ENCODE assay signal across 9 mouse cellular contexts in genomic region chr11:62495276-62495801, GRCm38 (mm10). TPM values are rescaled to one million over a fixed set of nuclear protein-coding genes. Genes with fewer than 3 reads are reported as not detected.
DNase-seq lines count a peak whose midpoint lies in the region; ATAC-seq and TF ChIP-seq lines count a peak whose summit lies in the region.
"Had no signal": no experiment of that assay in that cellular context is flagged by ENCODE, and none has a peak within 500 bp of the region (broad histone marks: within the 10 kb centered on the region; RNA-seq: fewer than 3 reads in every experiment).

No protein-coding gene starts in this region.

- intact Hi-C loops in gastrocnemius, postnatal 14 days (cut with DNase I; ENCODE audit: low total_unique reads) = loop anchor here (5.0 kb wide), 1 partner anchor 33 kb away; no protein-coding TSS in a partner anchor

- TF ChIP-seq CTCF in Patski (IDR thresholded peaks at IDR 0.05) = no peak

- peaks cover 23% of the 10 kb centered on the region for H3K4me1 ChIP-seq in intestine, embryonic 16.5 days (ENCODE audit: control insufficient read depth, insufficient read depth, low read length)
- H3K4me1 ChIP-seq in liver, embryonic 16.5 days (ENCODE audit: control insufficient read depth, low read depth, low read length) = peaks cover 9% of the 10 kb centered on the region
- peaks cover 5% of the 10 kb centered on the region for H3K4me1 ChIP-seq in forebrain, embryonic 16.5 days (replicated peaks; ENCODE audit: control insufficient read depth, insufficient read depth, low read length)

- WGBS in intestine, embryonic 16.5 days = 29% methylated on average over 8 of the region's 10 CpGs
- 56% methylated on average over 10 of the region's 10 CpGs for WGBS in liver, embryonic 16.5 days (ENCODE audit: insufficient replicate concordance)
- WGBS in forebrain, embryonic 16.5 days = 38% methylated on average over 9 of the region's 10 CpGs

- H3K27me3 ChIP-seq in Patski = no peaks in the 10 kb centered on the region
- no peaks in the 10 kb centered on the region for H3K27me3 ChIP-seq in intestine, embryonic 16.5 days (replicated peaks; ENCODE audit: control insufficient read depth, insufficient read depth, low read length)
- H3K27me3 ChIP-seq in liver, embryonic 16.5 days (ENCODE audit: control insufficient read depth, insufficient read depth, low read depth, low read length) = no peaks in the 10 kb centered on the region
- no peaks in the 10 kb centered on the region for H3K27me3 ChIP-seq in forebrain, embryonic 16.5 days (replicated peaks; ENCODE audit: control insufficient read depth, insufficient read depth, low read length)

- H3K36me3 ChIP-seq in intestine, embryonic 16.5 days (ENCODE audit: control insufficient read depth, insufficient read depth, low read length) = no peaks in the 10 kb centered on the region
- no peaks in the 10 kb centered on the region for H3K36me3 ChIP-seq in liver, embryonic 16.5 days (ENCODE audit: control insufficient read depth, insufficient read depth)
- H3K36me3 ChIP-seq in forebrain, embryonic 16.5 days (ENCODE audit: control insufficient read depth, insufficient read depth) = no peaks in the 10 kb centered on the region

- peak overlapping the region; percentile 39 for H3K4me2 ChIP-seq in intestine, embryonic 16.5 days (ENCODE audit: low read depth, low read length)
- H3K4me2 ChIP-seq in liver, embryonic 16.5 days (ENCODE audit: low read depth, low read length) = no peak overlapping the region
- no peak overlapping the region for H3K4me2 ChIP-seq in forebrain, embryonic 16.5 days (ENCODE audit: low read length)

- H3K9me3 ChIP-seq in intestine, embryonic 16.5 days (ENCODE audit: control insufficient read depth, low read length) = no peaks in the 10 kb centered on the region
- no peaks in the 10 kb centered on the region for H3K9me3 ChIP-seq in liver, embryonic 16.5 days (replicated peaks; ENCODE audit: control insufficient read depth, low read length)
- no peaks in the 10 kb centered on the region for H3K9me3 ChIP-seq in forebrain, embryonic 16.5 days (ENCODE audit: control insufficient read depth, low read length)

- ATAC-seq in CD4-positive, CD25-positive, alpha-beta regulatory T cell, adult 4 months = no peak
- peak; percentile 44 for ATAC-seq in Patski
- ATAC-seq in intestine, embryonic 16.5 days = peak; percentile 69
- peak; percentile 44; the same call in 1 of the 2 replicates for ATAC-seq in liver, embryonic 16.5 days (ENCODE audit: low read depth)
- no peak for ATAC-seq in forebrain, embryonic 16.5 days

- peak; percentile 29 for DNase-seq in CD4-positive, CD25-positive, alpha-beta regulatory T cell, adult 2 months (ENCODE audit: low read depth, low spot score)
- DNase-seq in Patski (ENCODE audit: low read depth, low spot score) = no peak
- peak; percentile 46 for DNase-seq in gastrocnemius, postnatal 14 days
- peak; percentile 7 to 23 for DNase-seq in thymus, postnatal 10 days (ENCODE audit: low spot score in 2 of 2)

- H3K27ac ChIP-seq in intestine, embryonic 16.5 days (ENCODE audit: low read length) = peak overlapping the region; percentile 94
- peak overlapping the region; percentile 52; the same call in 1 of the 2 replicates for H3K27ac ChIP-seq in liver, embryonic 16.5 days (ENCODE audit: low read length)
- H3K27ac ChIP-seq in forebrain, embryonic 16.5 days (ENCODE audit: low read length) = no peak overlapping the region

- in situ Hi-C loops in Patski (cut with MboI; ENCODE audit: low pct_unique_long_range_greater_than_20kb) = no loop called here

- POLR2A ChIA-PET in Patski (lab: Charles Lee) = interaction anchor here (0.6 to 1.4 kb wide), 4 partner anchors 16 to 66 kb away, joined by 3 to 5 read pairs (median 4); partner anchors contain the start of genes Ncor1 and Pigl

- CTCF ChIA-PET in Patski (lab: Charles Lee) = interaction anchor here (1.0 to 2.1 kb wide), 7 partner anchors 9 to 62 kb away, joined by 3 to 7 read pairs (median 3); no protein-coding TSS in a partner anchor

- peak overlapping the region; percentile 46 for H3K9ac ChIP-seq in intestine, embryonic 16.5 days (ENCODE audit: low read depth, low read length)
- no peak overlapping the region for H3K9ac ChIP-seq in liver, embryonic 16.5 days (ENCODE audit: low read depth, low read length)
- no peak overlapping the region for H3K9ac ChIP-seq in forebrain, embryonic 16.5 days (replicated peaks; ENCODE audit: low read depth, low read length)

- no peak overlapping the region for H3K4me3 ChIP-seq in intestine, embryonic 16.5 days (ENCODE audit: low read length)
- H3K4me3 ChIP-seq in liver, embryonic 16.5 days (ENCODE audit: low read depth, low read length) = no peak overlapping the region
- H3K4me3 ChIP-seq in forebrain, embryonic 16.5 days (replicated peaks; ENCODE audit: low read length) = no peak overlapping the region
- H3K4me3 ChIP-seq: erythroblast, embryonic 14.5 days had no signal

RNA-seq across cellular contexts. Expression of gene Ncor1, which starts 37.0 kb away (rescaled TPM):
- polyA plus RNA-seq in CD4-positive, CD25-positive, alpha-beta regulatory T cell, adult 4 months (2017; shearing (Covaris generic)) = 100 to 1,000 TPM; 170 to 205 TPM
- polyA plus RNA-seq in Patski (2021) = 156 TPM
- total RNA-seq in gastrocnemius, postnatal 14 days (2021) = 100 to 1,000 TPM; 109 to 116 TPM
- 40.2 and 42.0 TPM in 2 replicates for polyA plus RNA-seq in intestine, embryonic 16.5 days (2015; fragmentation: Nextera tagmentation; extraction: Ambion mirVana)
- polyA plus RNA-seq in liver, embryonic 16.5 days (2015; fragmentation: Nextera tagmentation; extraction: Ambion mirVana) = 18.4 and 22.7 TPM in 2 replicates
- 186 and 203 TPM in 2 replicates for polyA plus RNA-seq in forebrain, embryonic 16.5 days (2015; fragmentation: Nextera tagmentation; extraction: Ambion mirVana)

RNA-seq across cellular contexts. Expression of gene Pigl, which starts 37.1 kb away (rescaled TPM):
- 10 to 100 TPM in 1 of 2 experiments, 1 to 10 TPM in 1; 9.2 to 13.9 TPM for polyA plus RNA-seq in CD4-positive, CD25-positive, alpha-beta regulatory T cell, adult 4 months (2017; shearing (Covaris generic))
- polyA plus RNA-seq in Patski (2021) = 6.5 TPM
- total RNA-seq in gastrocnemius, postnatal 14 days (2021) = 1 to 10 TPM; 2.7 to 3.0 TPM
- 11.8 and 12.7 TPM in 2 replicates for polyA plus RNA-seq in intestine, embryonic 16.5 days (2015; fragmentation: Nextera tagmentation; extraction: Ambion mirVana)
- polyA plus RNA-seq in liver, embryonic 16.5 days (2015; fragmentation: Nextera tagmentation; extraction: Ambion mirVana) = 3.0 and 3.5 TPM in 2 replicates
- polyA plus RNA-seq in forebrain, embryonic 16.5 days (2015; fragmentation: Nextera tagmentation; extraction: Ambion mirVana) = 6.2 and 6.9 TPM in 2 replicates

RNA-seq across cellular contexts. Expression of gene Cenpv, which starts 43.7 kb away (rescaled TPM):
- 1 to 10 TPM in 1 of 2 experiments, under 1 TPM in 1; 0.74 to 2.3 TPM for polyA plus RNA-seq in CD4-positive, CD25-positive, alpha-beta regulatory T cell, adult 4 months (2017; shearing (Covaris generic))
- 24.5 TPM for polyA plus RNA-seq in Patski (2021)
- 10 to 100 TPM; 15.4 to 20.4 TPM for total RNA-seq in gastrocnemius, postnatal 14 days (2021)
- polyA plus RNA-seq in intestine, embryonic 16.5 days (2015; fragmentation: Nextera tagmentation; extraction: Ambion mirVana) = 6.8 and 17.9 TPM in 2 replicates
- polyA plus RNA-seq in liver, embryonic 16.5 days (2015; fragmentation: Nextera tagmentation; extraction: Ambion mirVana) = 4.5 and 7.2 TPM in 2 replicates
- 79.5 and 86.3 TPM in 2 replicates for polyA plus RNA-seq in forebrain, embryonic 16.5 days (2015; fragmentation: Nextera tagmentation; extraction: Ambion mirVana)

RNA-seq across cellular contexts. Expression of gene Ubb, which starts 55.6 kb away (rescaled TPM):
- 1,000 to 10,000 TPM; 5,826 to 7,831 TPM for polyA plus RNA-seq in CD4-positive, CD25-positive, alpha-beta regulatory T cell, adult 4 months (2017; shearing (Covaris generic))
- polyA plus RNA-seq in Patski (2021) = 624 TPM
- total RNA-seq in gastrocnemius, postnatal 14 days (2021) = 1,000 to 10,000 TPM; 1,001 to 1,005 TPM
- 2,570 and 2,643 TPM in 2 replicates for polyA plus RNA-seq in intestine, embryonic 16.5 days (2015; fragmentation: Nextera tagmentation; extraction: Ambion mirVana)
- 1,628 and 1,645 TPM in 2 replicates for polyA plus RNA-seq in liver, embryonic 16.5 days (2015; fragmentation: Nextera tagmentation; extraction: Ambion mirVana)
- 4,671 and 4,745 TPM in 2 replicates for polyA plus RNA-seq in forebrain, embryonic 16.5 days (2015; fragmentation: Nextera tagmentation; extraction: Ambion mirVana)

Comparison
In these comparisons a context has a peak if more than half of its experiments do, and no peak if none do; other contexts are left out.
1. ATAC-seq: peak in Patski (single experiment), intestine, embryonic 16.5 days (single experiment) and liver, embryonic 16.5 days (single experiment); none in CD4-positive, CD25-positive, alpha-beta regulatory T cell, adult 4 months (single experiment) and forebrain, embryonic 16.5 days (single experiment).